Mouse (Mus musculus): Measurements from ENCODE around the gene Itgav.
"Not testable (repeated sequence)": the region's sequence is repeated elsewhere in the genome, so short reads cannot be mapped to it uniquely, and the experiment has no call there.

Gene Itgav

GRCm38 (mm10) chr2:83699324-83699723 is 24.9 kb upstream of the Itgav start:
- H3K9me3 ChIP-seq (ENCODE audit: low read length): no peaks in the 10 kb centered on the region
- no peaks in the 10 kb centered on the region for H3K36me3 ChIP-seq (ENCODE audit: insufficient read depth, low read length)
- H3K4me1 ChIP-seq (replicated peaks; ENCODE audit: low read depth, low read length): peaks cover 15% of the 10 kb centered on the region
- H3K4me3 ChIP-seq (replicated peaks; ENCODE audit: low read length): no peak overlapping the region
- H3K27me3 ChIP-seq (ENCODE audit: insufficient read depth, low read length): no peaks in the 10 kb centered on the region
- TF ChIP-seq POU5F1 (IDR thresholded peaks at IDR 0.05; ENCODE audit: borderline replicate concordance, low read length) (no peak), NANOG (IDR thresholded peaks at IDR 0.05; ENCODE audit: borderline replicate concordance, low read length) (no peak), CTCF (conservative IDR thresholded peaks at IDR 0.05; ENCODE audit: low read length) (no peak)

- no peaks in the 10 kb centered on the region for H3K27me3 ChIP-seq (ENCODE audit: insufficient read depth, low read length)
- TF ChIP-seq CTCF (conservative IDR thresholded peaks at IDR 0.05; ENCODE audit: low read length) (no peak), NANOG (IDR thresholded peaks at IDR 0.05; ENCODE audit: borderline replicate concordance, low read length) (no peak), POU5F1 (IDR thresholded peaks at IDR 0.05; ENCODE audit: borderline replicate concordance, low read length) (no peak)
- no peaks in the 10 kb centered on the region for H3K9me3 ChIP-seq (ENCODE audit: low read length)
- peaks cover 6% of the 10 kb centered on the region; the same call in 1 of the 2 replicates for H3K4me1 ChIP-seq (replicated peaks; ENCODE audit: low read depth, low read length)
- no peak overlapping the region for H3K4me3 ChIP-seq (replicated peaks; ENCODE audit: low read length)
- no peaks in the 10 kb centered on the region for H3K36me3 ChIP-seq (ENCODE audit: insufficient read depth, low read length)
These were observed 23.5 kb upstream of the Itgav start for GRCm38 (mm10) chr2:83700667-83701066.

GRCm38 (mm10) chr2:83702411-83702810 is 21.8 kb upstream of the Itgav start:
- Histone ChIP-seq H3K36me3 (ENCODE audit: insufficient read depth, low read length) (no peaks in the 10 kb centered on the region), H3K9me3 (ENCODE audit: low read length) (no peaks in the 10 kb centered on the region), H3K27me3 (ENCODE audit: insufficient read depth, low read length) (no peaks in the 10 kb centered on the region), H3K4me1 (replicated peaks; ENCODE audit: low read depth, low read length) (peaks cover 6% of the 10 kb centered on the region; the same call in 1 of the 2 replicates), H3K4me3 (replicated peaks; ENCODE audit: low read length) (no peak overlapping the region)
- TF ChIP-seq NANOG (IDR thresholded peaks at IDR 0.05; ENCODE audit: borderline replicate concordance, low read length) (no peak), CTCF (conservative IDR thresholded peaks at IDR 0.05; ENCODE audit: low read length) (no peak), POU5F1 (IDR thresholded peaks at IDR 0.05; ENCODE audit: borderline replicate concordance, low read length) (no peak)

GRCm38 (mm10) chr2:83705580-83706158 is 18.5 kb upstream of the Itgav start:
- Histone ChIP-seq H3K4me1 (replicated peaks; ENCODE audit: low read depth, low read length) (peaks cover 31% of the 10 kb centered on the region), H3K27me3 (ENCODE audit: insufficient read depth, low read length) (no peaks in the 10 kb centered on the region), H3K4me3 (replicated peaks; ENCODE audit: low read length) (no peak overlapping the region), H3K9me3 (ENCODE audit: low read length) (no peaks in the 10 kb centered on the region), H3K36me3 (ENCODE audit: insufficient read depth, low read length) (no peaks in the 10 kb centered on the region)
- TF ChIP-seq POU5F1 (IDR thresholded peaks at IDR 0.05; ENCODE audit: borderline replicate concordance, low read length) (no peak), CTCF (conservative IDR thresholded peaks at IDR 0.05; ENCODE audit: low read length) (no peak), NANOG (IDR thresholded peaks at IDR 0.05; ENCODE audit: borderline replicate concordance, low read length) (no peak)

GRCm38 (mm10) chr2:83709896-83710524 is 14.2 kb upstream of the Itgav start:
- no peaks in the 10 kb centered on the region for H3K9me3 ChIP-seq (ENCODE audit: low read length)
- no peaks in the 10 kb centered on the region for H3K36me3 ChIP-seq (ENCODE audit: insufficient read depth, low read length)
- no peak for TF ChIP-seq NANOG (IDR thresholded peaks at IDR 0.05; ENCODE audit: borderline replicate concordance, low read length)
- no peak for TF ChIP-seq CTCF (conservative IDR thresholded peaks at IDR 0.05; ENCODE audit: low read length)
- no peak for TF ChIP-seq POU5F1 (IDR thresholded peaks at IDR 0.05; ENCODE audit: borderline replicate concordance, low read length)
- H3K4me3 ChIP-seq (replicated peaks; ENCODE audit: low read length): no peak overlapping the region
- H3K27me3 ChIP-seq (ENCODE audit: insufficient read depth, low read length): no peaks in the 10 kb centered on the region
- H3K4me1 ChIP-seq (replicated peaks; ENCODE audit: low read depth, low read length): peaks cover 60% of the 10 kb centered on the region

GRCm38 (mm10) chr2:83713281-83713680 is 10.9 kb upstream of the Itgav start:
- H3K27me3 ChIP-seq (ENCODE audit: insufficient read depth, low read length); H3K4me3 ChIP-seq (replicated peaks; ENCODE audit: low read length); H3K9me3 ChIP-seq (ENCODE audit: low read length); H3K36me3 ChIP-seq (ENCODE audit: insufficient read depth, low read length): not testable (repeated sequence)
- H3K4me1 ChIP-seq (replicated peaks; ENCODE audit: low read depth, low read length): peaks cover 69% of the 10 kb centered on the region

GRCm38 (mm10) chr2:83713946-83714345 is 10.3 kb upstream of the Itgav start:
- H3K27me3 ChIP-seq (ENCODE audit: insufficient read depth, low read length): no peaks in the 10 kb centered on the region
- H3K4me1 ChIP-seq (replicated peaks; ENCODE audit: low read depth, low read length): peaks cover 70% of the 10 kb centered on the region
- TF ChIP-seq CTCF (conservative IDR thresholded peaks at IDR 0.05; ENCODE audit: low read length) (no peak), POU5F1 (IDR thresholded peaks at IDR 0.05; ENCODE audit: borderline replicate concordance, low read length) (no peak), NANOG (IDR thresholded peaks at IDR 0.05; ENCODE audit: borderline replicate concordance, low read length) (no peak)
- H3K4me3 ChIP-seq (replicated peaks; ENCODE audit: low read length): no peak overlapping the region
- H3K36me3 ChIP-seq (ENCODE audit: insufficient read depth, low read length): no peaks in the 10 kb centered on the region
- H3K9me3 ChIP-seq (ENCODE audit: low read length): no peaks in the 10 kb centered on the region

- H3K4me3 ChIP-seq (replicated peaks; ENCODE audit: low read length): no peak overlapping the region
- peaks cover 65% of the 10 kb centered on the region for H3K4me1 ChIP-seq (replicated peaks; ENCODE audit: low read depth, low read length)
- H3K36me3 ChIP-seq (ENCODE audit: insufficient read depth, low read length): no peaks in the 10 kb centered on the region
- no peaks in the 10 kb centered on the region for H3K9me3 ChIP-seq (ENCODE audit: low read length)
- no peaks in the 10 kb centered on the region for H3K27me3 ChIP-seq (ENCODE audit: insufficient read depth, low read length)
- TF ChIP-seq NANOG (IDR thresholded peaks at IDR 0.05; ENCODE audit: borderline replicate concordance, low read length) (no peak), CTCF (conservative IDR thresholded peaks at IDR 0.05; ENCODE audit: low read length) (no peak), POU5F1 (IDR thresholded peaks at IDR 0.05; ENCODE audit: borderline replicate concordance, low read length) (no peak)
These were observed 9.4 kb upstream of the Itgav start for GRCm38 (mm10) chr2:83714783-83715182.

- no peak for TF ChIP-seq NANOG (IDR thresholded peaks at IDR 0.05; ENCODE audit: borderline replicate concordance, low read length)
- TF ChIP-seq CTCF (conservative IDR thresholded peaks at IDR 0.05; ENCODE audit: low read length): no peak
- no peak for TF ChIP-seq POU5F1 (IDR thresholded peaks at IDR 0.05; ENCODE audit: borderline replicate concordance, low read length)
- H3K4me1 ChIP-seq (replicated peaks; ENCODE audit: low read depth, low read length): peaks cover 43% of the 10 kb centered on the region
- no peaks in the 10 kb centered on the region for H3K27me3 ChIP-seq (ENCODE audit: insufficient read depth, low read length)
- no peaks in the 10 kb centered on the region for H3K9me3 ChIP-seq (ENCODE audit: low read length)
- no peaks in the 10 kb centered on the region for H3K36me3 ChIP-seq (ENCODE audit: insufficient read depth, low read length)
- H3K4me3 ChIP-seq (replicated peaks; ENCODE audit: low read length): no peak overlapping the region
These were observed 5.9 kb upstream of the Itgav start for GRCm38 (mm10) chr2:83718341-83718740.

Data from E14TG2a.4 (cell line).